Mouse (Mus musculus): ENCODE results near the gene Gm17651. TPM values are rescaled to one million over a fixed set of nuclear protein-coding genes. Genes with fewer than 3 reads are reported as not detected.

Gm17651 gene
- polyA plus RNA-seq, 1 experiment from 2014 or later: not detected

DNA sequence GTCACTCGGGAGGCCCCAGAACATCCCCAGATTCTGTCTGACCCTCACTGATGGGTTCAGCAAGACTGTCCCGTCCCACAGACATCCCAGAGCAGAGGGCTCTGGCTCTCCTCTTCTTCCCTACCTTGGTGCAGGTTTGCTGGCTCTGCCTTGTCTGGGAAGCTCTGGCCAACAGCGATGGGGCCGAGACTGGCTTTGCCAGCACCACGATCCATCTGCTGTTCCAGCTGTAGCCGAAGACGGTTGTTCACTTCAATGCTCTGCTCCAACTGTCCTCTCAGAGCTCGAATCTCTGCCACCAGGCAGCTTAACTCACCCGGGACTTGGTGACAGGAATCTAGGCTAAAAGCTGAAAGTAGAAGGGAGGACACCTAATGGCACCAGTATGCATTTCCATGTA lies 22.4 kb upstream of the Gm17651 start:
- no peak overlapping the region for H3K4me3 ChIP-seq
- no peak for ATAC-seq (ENCODE audit: insufficient number of reproducible peaks, low FRiP score)
- H3K9ac ChIP-seq: no peak overlapping the region
- 80% methylated on average over 9 of the region's 9 CpGs for WGBS
- no peak overlapping the region for H3K4me2 ChIP-seq
- H3K27ac ChIP-seq (ENCODE audit: poor library complexity, severe bottlenecking): no peak overlapping the region
- H3K36me3 ChIP-seq: peaks cover 82% of the 10 kb centered on the region
- H3K9me3 ChIP-seq (replicated peaks): no peaks in the 10 kb centered on the region
- no peaks in the 10 kb centered on the region for H3K27me3 ChIP-seq (replicated peaks)
- peaks cover 4% of the 10 kb centered on the region for H3K4me1 ChIP-seq (replicated peaks)

DNA sequence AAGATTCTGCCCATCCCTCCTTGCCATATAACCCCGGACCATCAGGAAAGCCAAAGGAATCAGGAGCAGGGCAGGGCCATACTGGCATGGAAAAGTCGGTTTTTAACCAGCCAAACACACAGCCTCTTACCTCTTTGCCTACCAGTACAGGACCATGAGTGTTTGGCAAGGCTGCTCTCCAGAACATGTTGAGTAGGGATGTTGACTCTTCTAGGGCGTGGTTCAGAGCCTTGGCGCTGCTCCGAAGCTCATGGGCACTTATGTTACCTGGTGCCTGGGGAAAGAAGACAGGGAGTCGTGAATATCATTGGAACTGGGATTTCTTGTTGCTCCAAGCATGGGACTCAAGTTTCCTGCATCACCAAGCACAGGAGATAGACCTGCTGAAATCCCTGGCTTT lies 19.3 kb upstream of the Gm17651 start:
- no peak for ATAC-seq (ENCODE audit: insufficient number of reproducible peaks, low FRiP score)
- Histone ChIP-seq H3K36me3 (peaks cover 74% of the 10 kb centered on the region), H3K27me3 (replicated peaks) (no peaks in the 10 kb centered on the region), H3K9me3 (replicated peaks) (no peaks in the 10 kb centered on the region), H3K4me3 (no peak overlapping the region), H3K9ac (no peak overlapping the region), H3K4me1 (replicated peaks) (peaks cover 14% of the 10 kb centered on the region), H3K27ac (ENCODE audit: poor library complexity, severe bottlenecking) (no peak overlapping the region), H3K4me2 (no peak overlapping the region)
- WGBS: 86% methylated on average over 6 of the region's 6 CpGs

DNA sequence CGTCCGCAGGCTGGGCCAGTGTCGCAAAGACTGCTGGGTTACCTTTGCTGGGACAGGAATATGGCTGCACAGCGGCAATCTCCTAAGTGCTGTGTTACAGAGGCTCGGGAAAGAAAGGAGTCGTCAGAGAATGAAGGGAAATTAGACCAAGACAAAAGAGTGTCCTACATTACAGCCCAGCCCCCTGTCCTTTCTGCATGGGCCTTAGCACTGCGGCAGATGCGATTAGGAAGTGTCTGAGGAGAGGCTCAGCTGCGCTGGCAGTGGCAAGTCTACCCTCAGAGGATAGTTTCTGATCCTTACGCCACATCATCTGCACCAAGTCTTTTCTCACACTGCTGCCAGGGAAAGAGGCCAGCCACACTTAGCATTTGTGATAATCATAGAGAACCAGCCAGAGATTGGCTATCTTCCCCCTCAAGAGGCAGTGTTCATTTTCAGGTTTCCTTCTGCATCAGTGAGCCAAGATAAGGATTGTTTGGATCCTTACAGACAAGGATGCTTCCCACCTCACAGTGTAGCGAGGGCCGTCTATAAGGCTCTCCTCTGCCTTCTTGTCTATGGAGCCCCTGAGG lies 17.0 kb upstream of the Gm17651 start:
- Histone ChIP-seq H3K27ac (ENCODE audit: poor library complexity, severe bottlenecking) (no peak overlapping the region), H3K36me3 (peaks cover 63% of the 10 kb centered on the region), H3K27me3 (replicated peaks) (no peaks in the 10 kb centered on the region), H3K4me2 (no peak overlapping the region), H3K4me1 (replicated peaks) (peaks cover 14% of the 10 kb centered on the region), H3K9ac (no peak overlapping the region), H3K4me3 (no peak overlapping the region), H3K9me3 (replicated peaks) (no peaks in the 10 kb centered on the region)
- WGBS: 55% methylated on average over 12 of the region's 12 CpGs
- no peak for ATAC-seq (ENCODE audit: insufficient number of reproducible peaks, low FRiP score)

DNA sequence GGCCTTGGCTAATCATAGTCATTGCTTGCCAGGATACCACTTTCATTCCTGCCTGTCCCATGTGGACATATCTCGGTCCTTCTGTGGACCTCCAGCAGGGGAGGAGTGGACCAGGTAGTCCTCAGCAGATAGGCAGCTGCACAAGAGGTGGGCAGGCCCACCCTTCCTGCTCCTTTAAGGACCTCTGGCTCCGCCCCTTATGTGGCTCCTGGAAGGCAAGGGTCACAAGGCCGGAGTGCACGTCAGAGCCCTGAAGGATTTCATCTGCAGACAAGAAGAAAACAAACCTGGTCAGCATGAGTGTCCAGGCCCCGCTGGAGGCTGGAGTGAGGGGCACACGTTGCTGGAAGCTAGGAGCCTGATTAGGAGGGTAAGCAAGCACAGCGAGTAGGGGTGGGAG lies 16.1 kb upstream of the Gm17651 start:
- no peak overlapping the region for H3K9ac ChIP-seq
- 42% methylated on average over 7 of the region's 7 CpGs for WGBS
- peaks cover 18% of the 10 kb centered on the region for H3K4me1 ChIP-seq (replicated peaks)
- H3K27me3 ChIP-seq (replicated peaks): no peaks in the 10 kb centered on the region
- ATAC-seq (ENCODE audit: insufficient number of reproducible peaks, low FRiP score): 0 out of 2 replicates have a peak, but pooled peaks have one; percentile 37
- no peaks in the 10 kb centered on the region for H3K9me3 ChIP-seq (replicated peaks)
- H3K4me2 ChIP-seq: no peak overlapping the region
- no peak overlapping the region for H3K4me3 ChIP-seq
- H3K27ac ChIP-seq (ENCODE audit: poor library complexity, severe bottlenecking): no peak overlapping the region
- peaks cover 56% of the 10 kb centered on the region for H3K36me3 ChIP-seq

DNA sequence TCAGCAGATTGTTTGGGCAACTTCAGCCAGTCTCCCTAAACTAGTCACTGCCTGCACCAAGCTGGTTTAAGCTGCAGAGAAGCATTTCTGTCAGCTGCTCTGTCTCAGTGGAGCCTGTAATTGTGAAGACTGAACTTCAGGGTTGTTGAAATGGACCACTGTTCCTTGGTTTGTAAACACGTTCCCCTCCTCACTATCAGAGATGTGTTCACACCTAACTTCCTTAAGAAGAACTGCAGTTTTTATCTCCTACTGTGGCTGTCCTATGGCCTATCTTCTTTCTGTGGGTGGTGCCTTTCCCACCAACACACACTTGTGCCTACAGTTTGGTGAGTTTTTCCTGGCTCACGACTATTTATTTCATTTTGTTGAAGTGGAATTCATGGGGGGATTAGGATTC lies 14.8 kb upstream of the Gm17651 start:
- H3K36me3 ChIP-seq: peaks cover 43% of the 10 kb centered on the region

DNA sequence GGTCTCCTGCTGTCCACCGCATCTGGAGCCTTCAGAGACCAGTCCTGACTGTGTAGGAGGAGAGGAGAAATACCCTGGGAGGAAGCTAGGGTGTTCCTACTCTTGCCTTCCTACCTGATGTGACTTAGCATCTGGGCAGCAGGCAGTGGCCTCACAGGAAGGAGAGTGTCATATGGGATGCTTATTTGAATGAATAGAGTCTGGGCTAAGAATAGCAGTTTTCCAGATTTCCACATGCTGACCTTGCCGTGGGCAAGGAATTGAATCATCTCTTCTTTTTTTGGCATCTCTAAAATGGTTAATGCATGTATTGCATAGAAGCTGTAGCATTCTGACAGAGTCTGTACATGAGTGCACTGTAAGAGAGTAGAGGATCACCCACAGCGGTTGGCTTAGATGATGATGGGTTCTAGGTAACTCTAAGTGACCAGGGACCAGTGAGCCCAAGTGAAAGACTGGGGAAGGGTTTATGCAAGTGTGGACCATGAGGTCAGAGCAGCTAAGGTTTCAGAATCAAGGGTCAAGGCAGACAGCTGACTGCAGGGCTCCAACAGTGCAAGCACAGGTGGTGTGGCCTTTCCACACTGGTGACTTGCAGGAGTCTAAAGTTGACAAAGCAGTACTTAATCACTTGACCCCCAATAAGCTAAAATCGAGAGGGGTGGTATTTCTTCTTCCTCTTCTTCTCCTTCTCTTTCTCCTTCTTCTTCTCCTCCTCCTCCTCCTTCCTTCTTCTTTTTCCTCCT lies 12.1 kb upstream of the Gm17651 start:
- Histone ChIP-seq H3K9ac (no peak overlapping the region), H3K4me3 (no peak overlapping the region), H3K4me1 (replicated peaks) (peaks cover 37% of the 10 kb centered on the region), H3K36me3 (peaks cover 16% of the 10 kb centered on the region), H3K9me3 (replicated peaks) (no peaks in the 10 kb centered on the region), H3K4me2 (no peak overlapping the region), H3K27ac (ENCODE audit: poor library complexity, severe bottlenecking) (no peak overlapping the region), H3K27me3 (replicated peaks) (no peaks in the 10 kb centered on the region)
- ATAC-seq (ENCODE audit: insufficient number of reproducible peaks, low FRiP score): no peak
- 79% methylated on average over 4 of the region's 4 CpGs for WGBS

More for the DNA sequence above, 14.8 kb upstream of the Gm17651 start:
- Histone ChIP-seq H3K4me2 (no peak overlapping the region), H3K27me3 (replicated peaks) (no peaks in the 10 kb centered on the region), H3K4me3 (no peak overlapping the region), H3K4me1 (replicated peaks) (peaks cover 23% of the 10 kb centered on the region), H3K9me3 (replicated peaks) (no peaks in the 10 kb centered on the region), H3K27ac (ENCODE audit: poor library complexity, severe bottlenecking) (no peak overlapping the region), H3K9ac (no peak overlapping the region)
- 33% methylated on average over 2 of the region's 2 CpGs for WGBS
- ATAC-seq (ENCODE audit: insufficient number of reproducible peaks, low FRiP score): no peak

DNA sequence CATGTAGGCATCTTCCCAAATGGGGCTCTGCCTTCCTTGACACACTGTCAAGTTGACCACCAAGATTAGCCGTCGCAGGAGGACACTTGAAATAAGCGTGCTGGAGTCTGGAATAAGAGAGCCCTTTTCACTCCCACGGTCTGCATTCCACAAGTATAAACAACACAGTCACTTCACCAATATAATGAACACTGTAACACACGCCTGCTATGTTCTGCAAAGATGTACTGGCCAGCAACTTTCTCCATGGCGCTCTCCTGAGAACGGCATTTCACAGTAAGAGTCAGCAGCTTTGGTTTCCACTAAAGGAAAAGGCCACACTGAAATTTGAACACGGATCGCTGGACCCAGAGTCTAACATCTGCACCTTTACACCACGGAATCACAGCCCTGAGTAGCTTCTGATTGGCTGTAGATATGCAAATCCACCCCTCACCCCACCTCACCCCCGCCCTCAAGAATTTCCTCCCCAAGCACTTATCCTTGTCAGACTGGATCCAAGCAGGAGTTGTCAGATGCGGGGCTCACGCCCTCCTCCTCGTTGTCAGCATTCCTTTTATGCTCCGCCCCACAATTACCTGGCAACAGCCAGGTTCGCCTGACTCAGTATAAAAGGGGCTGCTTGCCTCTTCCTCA lies 9.2 kb upstream of the Gm17651 start:
- Histone ChIP-seq H3K9me3 (replicated peaks) (no peaks in the 10 kb centered on the region), H3K4me3 (peak overlapping the region; percentile 25), H3K4me1 (replicated peaks) (peaks cover 34% of the 10 kb centered on the region), H3K4me2 (peak overlapping the region; percentile 65), H3K9ac (peak overlapping the region; percentile 52; the same call in 1 of the 2 replicates), H3K27ac (ENCODE audit: poor library complexity, severe bottlenecking) (peak overlapping the region; percentile 60; the same call in 1 of the 2 replicates), H3K27me3 (replicated peaks) (peaks cover 6% of the 10 kb centered on the region; the same call in 1 of the 2 replicates), H3K36me3 (0 out of 2 replicates have a peak, but pooled peaks cover 4% of the 10 kb centered on the region)
- WGBS: 6% methylated on average over 16 of the region's 16 CpGs
- ATAC-seq (ENCODE audit: insufficient number of reproducible peaks, low FRiP score): peak; percentile 13; the same call in 1 of the 2 replicates

DNA sequence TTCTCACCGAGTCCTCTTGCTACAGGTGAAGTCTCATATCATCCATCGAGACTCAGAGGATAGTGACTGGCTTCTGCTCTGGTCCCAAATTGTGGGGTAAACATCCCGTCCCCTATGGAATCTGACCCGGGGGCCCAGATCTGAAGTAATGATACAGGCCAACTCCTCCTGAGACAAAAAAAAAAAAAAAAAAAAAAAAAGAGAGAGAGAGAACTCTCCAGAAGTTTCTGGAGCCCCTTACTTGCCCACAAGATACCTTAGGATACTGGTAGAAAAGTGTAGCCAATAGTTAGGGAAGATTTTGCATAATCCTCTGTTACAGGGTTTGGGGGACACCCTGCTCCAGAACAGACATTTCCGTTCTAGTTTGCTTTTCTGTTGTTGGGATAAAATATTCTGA lies 8.1 kb upstream of the Gm17651 start:
- peaks cover 6% of the 10 kb centered on the region; the same call in 1 of the 2 replicates for H3K27me3 ChIP-seq (replicated peaks)
- H3K9ac ChIP-seq: peak overlapping the region; percentile 64; the same call in 1 of the 2 replicates
- H3K4me3 ChIP-seq: peak overlapping the region; percentile 47
- no peaks in the 10 kb centered on the region for H3K36me3 ChIP-seq
- H3K4me2 ChIP-seq: peak overlapping the region; percentile 95
- no peak for ATAC-seq (ENCODE audit: insufficient number of reproducible peaks, low FRiP score)
- WGBS: 23% methylated on average over 5 of the region's 5 CpGs
- peaks cover 34% of the 10 kb centered on the region for H3K4me1 ChIP-seq (replicated peaks)
- no peak overlapping the region for H3K27ac ChIP-seq (ENCODE audit: poor library complexity, severe bottlenecking)
- no peaks in the 10 kb centered on the region for H3K9me3 ChIP-seq (replicated peaks)

DNA sequence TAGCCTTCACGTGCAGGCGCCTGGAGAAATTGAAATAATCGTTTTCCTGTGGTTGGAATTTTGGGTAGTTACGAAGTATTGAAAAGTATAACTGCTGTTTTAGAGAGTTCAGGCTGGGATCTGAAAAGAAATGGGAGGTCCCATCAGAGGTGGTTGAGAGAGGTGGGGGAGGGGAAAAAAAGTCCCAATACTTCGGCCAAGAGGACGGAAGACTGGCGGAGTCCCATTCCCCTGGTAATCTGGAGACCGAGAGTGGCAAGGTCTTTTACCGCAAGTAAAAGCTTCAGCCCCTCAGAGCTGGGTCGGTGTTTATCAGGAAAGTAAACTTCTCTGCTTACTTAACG lies 7.6 kb upstream of the Gm17651 start:
- H3K36me3 ChIP-seq: no peaks in the 10 kb centered on the region
- peak overlapping the region; percentile 47 for H3K4me3 ChIP-seq
- WGBS: 1% methylated on average over 11 of the region's 11 CpGs
- no peaks in the 10 kb centered on the region for H3K9me3 ChIP-seq (replicated peaks)
- no peak overlapping the region for H3K27ac ChIP-seq (ENCODE audit: poor library complexity, severe bottlenecking)
- H3K27me3 ChIP-seq (replicated peaks): peaks cover 6% of the 10 kb centered on the region; the same call in 1 of the 2 replicates
- no peak for ATAC-seq (ENCODE audit: insufficient number of reproducible peaks, low FRiP score)
- peaks cover 34% of the 10 kb centered on the region for H3K4me1 ChIP-seq (replicated peaks)
- peak overlapping the region; percentile 95 for H3K4me2 ChIP-seq
- H3K9ac ChIP-seq: peak overlapping the region; percentile 64

DNA sequence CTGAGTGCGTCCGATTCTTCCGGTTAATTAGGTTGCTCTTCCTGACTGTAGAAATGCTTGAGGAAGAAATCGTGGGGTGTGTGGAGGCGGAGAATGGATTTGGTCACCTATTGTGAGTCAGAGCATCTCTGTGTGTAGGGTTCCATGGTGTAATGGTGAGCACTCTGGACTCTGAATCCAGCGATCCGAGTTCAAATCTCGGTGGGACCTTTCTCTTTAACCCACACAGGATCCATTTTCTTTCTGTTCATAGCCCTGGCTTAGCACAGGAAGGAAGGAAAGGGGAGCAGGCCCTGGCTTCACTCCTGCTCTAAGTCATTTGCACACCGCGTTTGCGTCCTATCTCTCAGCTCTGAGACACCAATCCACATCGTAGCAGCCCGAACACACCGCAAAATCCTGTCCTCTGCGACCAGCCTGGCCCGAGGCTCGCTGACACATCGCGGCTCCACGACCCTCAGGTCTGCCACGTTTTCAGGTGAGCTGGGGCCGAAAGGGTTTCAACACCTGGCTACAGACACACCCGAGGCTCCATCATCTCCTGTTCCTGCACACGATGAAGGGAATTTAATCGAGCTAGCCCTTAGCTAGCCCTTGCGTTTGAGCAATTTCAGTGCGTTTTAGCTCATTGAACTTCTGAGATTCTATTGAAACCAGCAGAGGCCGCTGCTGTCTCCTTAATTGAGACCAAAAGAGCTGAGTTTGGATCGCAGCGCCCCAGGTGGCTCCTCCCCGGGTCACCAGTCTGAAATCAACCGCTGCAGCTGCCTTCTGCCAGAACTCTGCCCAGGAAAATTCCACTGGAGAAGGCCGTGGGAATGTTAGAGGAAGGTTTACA lies 7.0 kb upstream of the Gm17651 start:
- under 1% methylated on average over 33 of the region's 33 CpGs for WGBS
- no peak for ATAC-seq (ENCODE audit: insufficient number of reproducible peaks, low FRiP score)
- no peak overlapping the region for H3K27ac ChIP-seq (ENCODE audit: poor library complexity, severe bottlenecking)

More for the DNA sequence above, 7.0 kb upstream of the Gm17651 start:
- peaks cover 6% of the 10 kb centered on the region; the same call in 1 of the 2 replicates for H3K27me3 ChIP-seq (replicated peaks)
- H3K36me3 ChIP-seq: no peaks in the 10 kb centered on the region
- H3K9me3 ChIP-seq (replicated peaks): no peaks in the 10 kb centered on the region
- H3K9ac ChIP-seq: peak overlapping the region; percentile 64
- H3K4me3 ChIP-seq: peak overlapping the region; percentile 47
- H3K4me1 ChIP-seq (replicated peaks): peaks cover 34% of the 10 kb centered on the region
- peak overlapping the region; percentile 95 for H3K4me2 ChIP-seq
